Mouse (Mus musculus) liver, embryonic 11.5 days (tissue): ENCODE measurements around the gene Brinp2. TPM values are rescaled to one million over a fixed set of nuclear protein-coding genes. Genes with fewer than 3 reads are reported as not detected.

Experiments
- ATAC-seq: fragments of 200-750 bp; cut with Nextera tagmentation; replicated peaks from 2 replicates; pipeline ENCODE4 v1.8.0; 2017; ENCODE audit warnings: moderate number of reproducible peaks, mild to moderate bottlenecking, moderate TSS enrichment, moderate library complexity; ENCODE audit not compliant: low FRiP score
- DNase-seq: peaks from one replicate; pipeline ENCODE4 v3.0.0-alpha.2; 2017; ENCODE audit warnings: low spot score
- H3K27ac ChIP-seq: fragments of 300-500 bp; sonication (generic); 2 replicates; pipeline ENCODE4 v1.5.1; 2014; ENCODE audit warnings: mild to moderate bottlenecking, low read depth, low read length, control low read depth
- H3K27me3 ChIP-seq: fragments of 300-500 bp; sonication (generic); replicated peaks from 2 replicates; pipeline ENCODE4 v1.6.1; 2014; ENCODE audit warnings: low read length, mixed read lengths; ENCODE audit not compliant: control insufficient read depth, insufficient read depth
- H3K36me3 ChIP-seq: fragments of 300-500 bp; sonication (generic); 2 replicates; pipeline ENCODE4 v1.6.1; 2014; ENCODE audit warnings: mild to moderate bottlenecking, low read length, moderate library complexity, mixed read lengths; ENCODE audit not compliant: control insufficient read depth, insufficient read depth
- H3K4me1 ChIP-seq: fragments of 300-500 bp; sonication (generic); replicated peaks from 2 replicates; pipeline ENCODE4 v1.6.1; 2014; ENCODE audit warnings: low read length, mixed read lengths; ENCODE audit not compliant: control insufficient read depth, insufficient read depth
- H3K4me2 ChIP-seq: fragments of 300-500 bp; sonication (generic); 2 replicates; pipeline ENCODE4 v1.6.1; 2014; ENCODE audit warnings: mild to moderate bottlenecking, control low read depth, moderate library complexity
- H3K4me3 ChIP-seq: fragments of 300-500 bp; sonication (generic); 2 replicates; pipeline ENCODE4 v1.5.1; 2014; ENCODE audit warnings: low read depth, low read length, control low read depth
- H3K9ac ChIP-seq: fragments of 300-500 bp; sonication (generic); 2 replicates; pipeline ENCODE4 v1.6.1; 2014; ENCODE audit warnings: low read depth, low read length, control low read depth
- H3K9me3 ChIP-seq: fragments of 300-500 bp; sonication (generic); 2 replicates; pipeline ENCODE4 v1.6.1; 2016; ENCODE audit warnings: low read length, inconsistent platforms, mixed read lengths; ENCODE audit not compliant: control insufficient read depth
- WGBS: fragments of 180-500 bp; shearing (Covaris S2); extraction: QIAGEN DNeasy Blood & Tissue Kit; methylation state at CpG from one replicate; pipeline ENCODE4 v1.1.7; 2014; 5-methylcytosine and 5-hydroxymethylcytosine counted together
- polyA plus RNA-seq: library from polyadenylated mRNA; unstranded; fragments of >200 nt; fragmentation: Nextera tagmentation; extraction: Ambion mirVana; gene quantifications from 2 replicates; pipeline ENCODE4 v1.2.1, GENCODE M21; 2014

Gene Brinp2
- polyA plus RNA-seq, 1 experiment from 2014 or later = 0.44 TPM

DNA sequence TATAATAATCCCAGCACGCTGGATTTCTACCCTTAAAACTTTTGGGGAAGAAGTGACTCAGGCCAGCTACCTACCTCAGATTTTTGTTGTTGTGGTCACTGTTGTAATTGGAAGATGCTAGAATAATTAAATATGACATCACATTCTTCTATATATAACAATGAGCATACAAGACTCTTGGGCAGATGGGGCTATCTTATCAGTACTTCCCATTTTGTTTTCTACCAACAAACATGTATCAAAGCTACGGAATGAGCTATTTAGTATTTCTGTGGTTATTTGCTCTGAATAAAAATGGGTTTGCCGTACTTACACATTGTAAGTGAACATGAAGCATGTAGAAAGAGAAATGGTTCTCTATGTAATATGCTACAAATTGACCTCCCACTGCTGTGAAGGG is 112.1 kb downstream of the Brinp2 start:
- H3K27me3 ChIP-seq = no peaks in the 10 kb centered on the region
- no peaks in the 10 kb centered on the region for H3K4me1 ChIP-seq
- no peak overlapping the region for H3K9ac ChIP-seq
- no peak for DNase-seq
- WGBS = 79% methylated on average over 3 of the region's 3 CpGs
- ATAC-seq = no peak
- H3K4me2 ChIP-seq = no peak overlapping the region
- H3K4me3 ChIP-seq = no peak overlapping the region
- no peak overlapping the region for H3K27ac ChIP-seq
- no peaks in the 10 kb centered on the region for H3K9me3 ChIP-seq
- H3K36me3 ChIP-seq = no peaks in the 10 kb centered on the region

DNA sequence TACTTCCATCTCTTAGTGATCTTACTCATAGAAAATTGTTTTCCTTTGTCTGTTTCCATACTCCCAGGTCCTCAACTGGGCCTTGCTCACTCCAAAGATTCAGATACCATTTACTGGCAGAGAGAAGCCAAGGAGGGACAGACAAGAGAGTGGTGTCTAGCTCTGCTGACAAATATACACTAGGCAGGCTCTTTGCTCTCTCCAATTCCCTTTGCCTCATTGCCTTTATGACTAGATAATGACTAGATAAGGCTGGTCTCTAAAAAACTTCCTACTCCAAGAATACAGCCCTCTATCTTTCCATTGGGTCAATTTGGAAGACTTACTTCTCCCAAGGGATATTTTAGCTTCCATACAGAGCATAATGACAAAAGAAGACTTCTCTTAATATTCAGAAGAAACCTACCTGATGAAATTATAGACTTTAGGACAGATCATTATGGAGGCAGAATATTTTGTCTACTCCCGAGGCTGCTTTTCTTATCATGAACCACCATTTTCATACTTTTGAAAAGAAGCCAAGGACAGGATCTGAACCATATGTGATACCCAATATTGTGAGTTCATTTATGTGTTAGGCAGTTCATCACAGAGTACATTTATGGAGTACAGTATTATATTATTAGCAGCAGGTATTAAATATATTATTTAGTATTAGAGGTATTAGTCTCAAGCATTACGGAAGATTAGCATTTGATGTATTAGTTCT is 114.1 kb downstream of the Brinp2 start:
- no peaks in the 10 kb centered on the region for H3K4me1 ChIP-seq
- H3K27ac ChIP-seq = no peak overlapping the region
- no peaks in the 10 kb centered on the region for H3K27me3 ChIP-seq
- H3K36me3 ChIP-seq = no peaks in the 10 kb centered on the region
- 83% methylated on average over 2 of the region's 2 CpGs for WGBS
- H3K4me2 ChIP-seq = no peak overlapping the region
- DNase-seq = no peak
- no peak overlapping the region for H3K4me3 ChIP-seq
- H3K9ac ChIP-seq = no peak overlapping the region
- no peaks in the 10 kb centered on the region for H3K9me3 ChIP-seq
- no peak for ATAC-seq

DNA sequence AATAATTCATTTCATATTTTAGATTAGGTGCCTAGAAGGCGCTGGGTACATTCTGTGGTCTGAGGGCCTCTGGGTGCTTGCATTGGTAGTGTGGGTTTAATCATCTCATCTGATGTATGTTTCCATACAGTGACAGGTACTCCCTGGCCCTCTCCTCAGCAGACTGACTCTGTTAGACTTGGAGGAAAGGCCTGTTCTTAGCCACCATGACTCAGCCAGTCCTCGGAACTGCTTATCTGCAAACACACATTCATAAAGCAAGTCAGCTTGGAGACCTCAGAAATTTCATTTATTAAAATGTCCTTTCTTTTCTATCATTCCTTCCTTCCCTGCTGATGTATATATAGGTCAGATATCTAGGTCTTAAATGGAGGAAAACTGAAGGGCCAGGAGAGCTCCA is 116.3 kb downstream of the Brinp2 start:
- WGBS = 64% methylated on average over 2 of the region's 2 CpGs
- Histone ChIP-seq H3K36me3 (no peaks in the 10 kb centered on the region), H3K4me1 (no peaks in the 10 kb centered on the region), H3K9me3 (no peaks in the 10 kb centered on the region), H3K27ac (no peak overlapping the region), H3K4me3 (no peak overlapping the region), H3K27me3 (no peaks in the 10 kb centered on the region), H3K4me2 (no peak overlapping the region), H3K9ac (no peak overlapping the region)
- ATAC-seq (no peak), DNase-seq (no peak)

DNA sequence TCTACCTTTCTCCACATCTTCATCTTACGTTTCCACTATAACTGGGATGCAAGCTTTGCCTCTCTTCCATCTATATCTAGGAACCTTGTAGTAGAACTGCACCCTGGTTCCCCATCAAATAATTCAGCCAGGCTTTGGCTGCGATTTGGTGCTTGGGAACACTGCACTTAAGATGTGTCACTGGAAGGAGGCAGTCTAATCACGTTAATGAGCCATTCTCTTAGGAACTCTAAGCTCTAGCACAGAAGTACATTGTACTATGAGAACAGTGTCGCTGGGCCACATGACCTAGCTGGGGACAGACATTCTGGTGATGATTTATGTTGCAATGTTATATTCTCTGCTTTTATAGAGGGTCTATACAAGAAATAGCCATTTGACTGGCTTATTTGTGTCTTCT is 117.4 kb downstream of the Brinp2 start:
- DNase-seq = no peak
- Histone ChIP-seq H3K4me3 (no peak overlapping the region), H3K9ac (no peak overlapping the region), H3K36me3 (no peaks in the 10 kb centered on the region), H3K4me1 (no peaks in the 10 kb centered on the region), H3K27ac (no peak overlapping the region), H3K4me2 (no peak overlapping the region), H3K9me3 (no peaks in the 10 kb centered on the region), H3K27me3 (no peaks in the 10 kb centered on the region)
- WGBS = 57% methylated on average over 4 of the region's 4 CpGs
- no peak for ATAC-seq

DNA sequence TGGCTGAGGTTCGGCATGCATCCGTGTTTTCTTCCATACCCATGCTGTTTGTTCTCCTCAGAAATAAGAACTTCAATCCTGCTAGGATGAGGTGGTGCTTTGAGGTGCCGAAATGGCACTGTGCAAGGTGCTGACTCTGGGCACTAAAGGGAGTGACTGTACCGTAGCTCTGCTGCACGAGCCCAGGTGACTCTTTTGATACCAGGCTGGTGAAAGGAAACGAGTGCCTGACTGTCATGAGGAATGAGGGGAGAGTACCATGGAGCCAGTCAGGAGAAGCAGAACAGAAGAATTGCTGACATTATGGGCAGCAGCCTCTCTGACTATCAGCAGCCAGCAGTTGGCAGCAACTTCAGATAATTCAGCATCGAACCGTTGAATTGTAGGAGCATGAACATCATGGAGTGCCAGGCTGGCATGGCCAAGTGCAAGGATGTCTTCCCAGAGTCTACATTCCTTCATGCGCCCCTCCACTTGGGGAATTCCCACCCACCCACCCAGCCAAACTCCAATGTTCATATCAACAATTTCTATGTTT is 127.4 kb downstream of the Brinp2 start:
- H3K9ac ChIP-seq = no peak overlapping the region
- no peaks in the 10 kb centered on the region for H3K4me1 ChIP-seq
- no peaks in the 10 kb centered on the region for H3K36me3 ChIP-seq
- no peak overlapping the region for H3K4me3 ChIP-seq
- H3K27me3 ChIP-seq = no peaks in the 10 kb centered on the region
- DNase-seq (no peak), ATAC-seq (no peak)
- no peak overlapping the region for H3K27ac ChIP-seq
- WGBS = 86% methylated on average over 9 of the region's 9 CpGs
- H3K4me2 ChIP-seq = no peak overlapping the region
- H3K9me3 ChIP-seq = no peaks in the 10 kb centered on the region

DNA sequence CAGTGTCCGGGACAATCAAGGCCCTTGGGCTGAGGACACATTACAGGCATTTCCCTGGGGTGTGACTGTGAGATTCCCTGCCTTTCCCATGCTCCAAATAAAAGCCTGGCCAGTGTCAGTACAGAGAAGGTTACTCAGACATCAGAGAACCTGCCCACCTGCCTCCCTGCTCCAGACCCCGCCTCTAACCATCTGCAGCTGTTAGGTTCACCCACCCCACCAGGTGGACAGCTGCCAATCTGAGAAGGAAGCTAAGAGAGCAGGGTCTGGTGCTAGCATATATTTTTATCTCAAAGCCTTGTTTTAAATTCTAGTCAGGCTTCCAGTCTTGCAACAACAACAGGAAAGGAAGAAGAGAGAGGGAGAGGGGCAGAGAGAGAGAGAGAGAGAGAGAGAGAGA is 128.9 kb downstream of the Brinp2 start:
- Histone ChIP-seq H3K36me3 (no peaks in the 10 kb centered on the region), H3K27ac (no peak overlapping the region), H3K9ac (no peak overlapping the region), H3K4me3 (no peak overlapping the region), H3K4me2 (no peak overlapping the region), H3K4me1 (no peaks in the 10 kb centered on the region), H3K27me3 (no peaks in the 10 kb centered on the region), H3K9me3 (no peaks in the 10 kb centered on the region)
- WGBS = 49% methylated on average over 2 of the region's 2 CpGs
- no peak for DNase-seq
- ATAC-seq = no peak

DNA sequence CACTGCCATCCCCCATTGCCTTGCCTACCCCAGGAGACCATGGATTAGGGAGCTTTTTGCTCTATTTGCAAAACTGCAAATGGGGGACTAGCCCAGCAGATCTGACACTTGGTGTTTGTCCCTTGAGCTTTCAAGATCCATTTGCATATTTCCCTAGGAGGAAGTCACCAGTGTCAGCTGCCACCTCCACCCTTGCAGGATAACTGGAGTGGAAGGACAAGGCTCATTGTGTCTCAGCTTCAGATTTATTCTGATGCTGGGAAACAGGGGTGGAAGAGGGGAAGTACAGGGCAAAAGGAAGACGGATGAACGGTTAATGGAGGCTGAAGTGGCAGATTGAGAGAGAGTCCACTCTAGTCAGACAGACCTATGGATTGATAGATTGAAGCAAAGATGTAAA is 129.4 kb downstream of the Brinp2 start:
- no peaks in the 10 kb centered on the region for H3K27me3 ChIP-seq
- WGBS = 57% methylated on average over 2 of the region's 2 CpGs
- H3K27ac ChIP-seq = no peak overlapping the region
- no peak overlapping the region for H3K4me3 ChIP-seq
- H3K36me3 ChIP-seq = no peaks in the 10 kb centered on the region
- ATAC-seq (no peak), DNase-seq (no peak)
- H3K9ac ChIP-seq = no peak overlapping the region
- no peaks in the 10 kb centered on the region for H3K4me1 ChIP-seq
- no peaks in the 10 kb centered on the region for H3K9me3 ChIP-seq
- no peak overlapping the region for H3K4me2 ChIP-seq

DNA sequence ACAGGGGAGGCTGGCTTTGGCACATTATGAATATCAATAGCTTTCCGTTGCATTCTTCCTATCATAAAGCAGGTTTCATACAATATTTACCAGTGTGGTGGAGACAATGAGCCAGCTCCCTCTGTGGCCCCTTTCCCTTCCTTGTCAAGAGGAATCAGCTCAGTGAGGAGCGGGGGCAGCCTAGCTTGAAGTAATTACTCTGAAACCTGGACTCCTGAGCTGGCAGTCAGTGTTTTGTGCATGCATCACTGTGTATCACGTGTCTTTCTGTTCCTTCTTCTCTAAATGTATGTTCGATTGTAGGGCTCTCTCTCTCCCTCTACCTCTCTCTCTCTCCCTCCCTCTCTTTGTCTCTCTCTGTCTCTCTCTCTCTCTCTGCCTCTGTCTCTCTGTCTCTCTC is 135.1 kb downstream of the Brinp2 start:
- Histone ChIP-seq H3K27me3 (no peaks in the 10 kb centered on the region), H3K9ac (no peak overlapping the region), H3K4me2 (no peak overlapping the region), H3K4me1 (no peaks in the 10 kb centered on the region), H3K4me3 (no peak overlapping the region), H3K36me3 (no peaks in the 10 kb centered on the region), H3K27ac (no peak overlapping the region), H3K9me3 (no peaks in the 10 kb centered on the region)
- DNase-seq (no peak), ATAC-seq (no peak)
- 73% methylated on average over 4 of the region's 4 CpGs for WGBS

DNA sequence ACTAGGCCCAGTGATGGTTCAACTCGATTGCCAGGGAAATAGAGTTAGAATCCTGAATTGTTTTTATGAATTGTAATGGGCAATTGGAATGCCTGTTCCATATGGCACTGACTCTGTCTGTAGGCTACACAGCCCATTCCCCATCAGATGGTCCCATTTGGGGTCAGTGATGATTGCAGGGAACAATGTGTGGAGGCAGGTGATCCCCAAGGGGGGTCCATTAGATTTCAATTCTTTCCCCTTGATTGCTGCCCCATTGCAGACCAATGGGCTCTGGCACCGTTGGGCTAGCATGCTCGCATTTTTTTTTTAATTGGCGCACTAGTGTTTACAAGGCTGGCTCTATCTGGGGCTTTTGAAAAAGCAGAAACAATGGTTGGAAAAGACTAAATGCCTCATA is 136.0 kb downstream of the Brinp2 start:
- no peak overlapping the region for H3K4me3 ChIP-seq
- no peak overlapping the region for H3K9ac ChIP-seq
- no peaks in the 10 kb centered on the region for H3K36me3 ChIP-seq
- H3K4me2 ChIP-seq = no peak overlapping the region
- no peak for ATAC-seq
- H3K27me3 ChIP-seq = no peaks in the 10 kb centered on the region
- DNase-seq = no peak
- 80% methylated on average over 4 of the region's 4 CpGs for WGBS
- no peak overlapping the region for H3K27ac ChIP-seq
- no peaks in the 10 kb centered on the region for H3K9me3 ChIP-seq
- H3K4me1 ChIP-seq = no peaks in the 10 kb centered on the region
